Mouse (Mus musculus): ENCODE data around the gene Pten. TPM values are rescaled to one million over a fixed set of nuclear protein-coding genes. Genes with fewer than 3 reads are reported as not detected.
"Not testable (repeated sequence)": the region's sequence is repeated elsewhere in the genome, so short reads cannot be mapped to it uniquely, and the experiment has no call there.

The Pten gene
- total RNA-seq, 2 experiments from 2014 or later: 144 to 149 TPM

GRCm38 (mm10) chr19:32800557-32800956 is 43.3 kb downstream of the Pten start:
- intact Hi-C loops (cut with DNase I): no loop called here
- no peak for DNase-seq

DNA sequence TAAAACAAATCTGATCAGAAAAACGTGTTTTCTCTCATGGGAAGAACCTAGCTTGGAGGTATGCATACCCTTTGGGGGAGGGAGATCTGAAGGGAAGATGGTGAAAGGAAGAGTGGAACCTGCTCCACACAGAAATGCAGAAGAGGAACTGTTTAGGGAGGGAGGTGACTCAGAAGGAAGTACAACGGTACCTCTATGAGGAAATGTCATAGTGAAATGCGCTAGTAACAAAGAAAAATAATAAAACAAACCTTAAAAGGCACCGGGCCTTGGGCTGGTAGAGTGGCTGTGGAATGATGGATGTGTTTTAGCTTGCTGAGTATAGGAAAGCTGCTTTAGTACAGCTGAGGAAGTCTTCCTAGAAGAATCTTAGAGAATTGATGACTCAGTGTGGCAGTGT is 47.4 kb downstream of the Pten start:
- intact Hi-C loops (cut with DNase I): no loop called here
- DNase-seq: no peak

DNA sequence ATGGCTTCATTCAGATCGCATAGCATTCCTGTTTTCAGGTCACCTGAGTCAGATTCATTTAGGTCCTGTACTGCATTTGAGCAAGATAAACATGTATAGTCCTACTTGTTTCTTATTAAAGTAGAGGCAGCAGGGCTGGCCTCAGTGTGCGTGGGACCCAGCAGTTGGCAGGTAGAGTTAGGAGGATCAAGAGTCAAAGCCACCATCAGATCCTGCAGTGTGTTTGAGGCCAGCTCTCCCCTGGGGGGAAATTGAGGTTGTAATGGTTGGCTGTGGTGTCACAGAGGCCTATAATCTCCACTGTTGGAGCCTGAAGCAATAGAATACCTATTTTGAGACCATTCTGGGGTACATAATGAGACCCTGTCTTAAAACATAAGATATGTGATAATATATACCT is 50.3 kb downstream of the Pten start:
- intact Hi-C loops (cut with DNase I): no loop called here

GRCm38 (mm10) chr19:32808690-32809089 is 51.4 kb downstream of the Pten start:
- intact Hi-C loops (cut with DNase I): no loop called here
- DNase-seq: no peak

More for the DNA sequence above, 50.3 kb downstream of the Pten start:
- DNase-seq: no peak

GRCm38 (mm10) chr19:32809117-32809516 is 51.8 kb downstream of the Pten start:
- DNase-seq: no peak
- intact Hi-C loops (cut with DNase I): no loop called here

DNA sequence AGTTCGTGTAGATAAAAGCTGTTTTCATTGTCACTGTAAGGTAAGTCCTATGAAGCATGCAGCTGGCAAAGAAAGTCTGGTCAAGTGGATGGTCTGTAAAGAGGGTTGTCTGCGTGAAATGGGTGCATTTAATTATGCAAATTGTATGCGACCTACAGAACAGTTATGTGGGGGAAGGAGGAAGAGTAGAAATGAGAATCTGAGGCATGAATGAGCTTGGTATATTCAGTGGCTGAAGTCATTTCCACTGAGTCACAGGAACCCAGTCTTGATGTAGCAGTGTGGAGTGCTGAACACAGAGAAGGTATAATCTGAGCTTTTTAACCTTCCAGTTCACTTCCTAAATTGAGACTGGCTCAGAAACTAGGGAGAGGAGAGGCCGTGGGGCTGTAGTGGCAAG is 61.5 kb downstream of the Pten start:
- intact Hi-C loops (cut with DNase I): no loop called here

GRCm38 (mm10) chr19:32822959-32823358 is 65.7 kb downstream of the Pten start:
- DNase-seq; intact Hi-C loops (cut with DNase I): not testable (repeated sequence)

More for the DNA sequence above, 61.5 kb downstream of the Pten start:
- no peak for DNase-seq

- intact Hi-C loops (cut with DNase I): no loop called here
- DNase-seq: no peak
These were observed 69.3 kb downstream of the Pten start for GRCm38 (mm10) chr19:32826616-32827015.

GRCm38 (mm10) chr19:32829871-32830270 is 72.6 kb downstream of the Pten start:
- no peak for DNase-seq
- intact Hi-C loops (cut with DNase I): no loop called here

- DNase-seq: no peak
- intact Hi-C loops (cut with DNase I): no loop called here
These were observed 74.0 kb downstream of the Pten start for GRCm38 (mm10) chr19:32831286-32831685.

DNA sequence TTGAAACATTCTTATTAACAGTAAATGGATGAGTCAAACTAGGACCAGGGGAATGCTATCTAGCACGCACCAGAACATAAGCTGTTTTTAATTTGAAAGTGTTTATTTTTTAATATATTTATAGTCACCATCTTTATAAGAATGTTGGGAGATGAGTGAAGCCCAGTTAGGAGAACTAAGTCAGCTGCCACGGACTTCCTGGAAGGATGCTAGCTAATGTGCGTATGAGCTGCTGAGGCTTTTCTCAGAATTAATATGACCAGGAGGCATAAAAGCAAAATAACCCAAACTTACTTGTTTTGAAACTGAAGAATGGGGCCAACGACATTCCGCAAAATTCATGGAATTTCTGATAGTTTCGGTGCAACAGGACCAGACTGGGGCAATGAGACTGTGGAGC is 83.2 kb downstream of the Pten start:
- intact Hi-C loops (cut with DNase I): no loop called here
- DNase-seq: no peak

- DNase-seq: no peak
- intact Hi-C loops (cut with DNase I): no loop called here
These were observed 87.2 kb downstream of the Pten start for GRCm38 (mm10) chr19:32844486-32844885.

DNA sequence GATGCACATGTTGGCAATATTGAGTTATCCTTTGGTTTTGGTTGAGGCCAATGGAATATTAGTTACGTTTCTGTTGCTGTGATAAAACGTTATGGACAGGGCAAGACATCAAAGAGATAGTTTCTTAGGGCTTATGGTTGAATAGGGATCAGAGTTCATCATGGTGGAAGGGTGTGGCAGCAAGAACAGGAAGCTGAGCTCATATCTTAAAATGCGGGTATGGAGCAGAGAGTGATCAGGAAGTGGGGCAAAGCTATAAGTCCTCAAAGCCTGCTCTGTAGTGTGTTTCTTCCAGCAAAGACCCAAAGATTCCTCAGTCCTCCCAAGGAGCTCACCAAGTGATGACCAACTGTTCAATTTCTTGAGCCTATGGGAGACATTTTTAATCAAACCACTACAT is 90.7 kb downstream of the Pten start:
- intact Hi-C loops (cut with DNase I): no loop called here
- DNase-seq: no peak

GRCm38 (mm10) chr19:32852306-32852705 is 95.0 kb downstream of the Pten start:
- intact Hi-C loops (cut with DNase I): no loop called here

GRCm38 (mm10) chr19:32861675-32862575 is 104.6 kb downstream of the Pten start:
- intact Hi-C loops (cut with DNase I): no loop called here

More at GRCm38 (mm10) chr19:32852306-32852705, 95.0 kb downstream of the Pten start:
- no peak for DNase-seq

DNA sequence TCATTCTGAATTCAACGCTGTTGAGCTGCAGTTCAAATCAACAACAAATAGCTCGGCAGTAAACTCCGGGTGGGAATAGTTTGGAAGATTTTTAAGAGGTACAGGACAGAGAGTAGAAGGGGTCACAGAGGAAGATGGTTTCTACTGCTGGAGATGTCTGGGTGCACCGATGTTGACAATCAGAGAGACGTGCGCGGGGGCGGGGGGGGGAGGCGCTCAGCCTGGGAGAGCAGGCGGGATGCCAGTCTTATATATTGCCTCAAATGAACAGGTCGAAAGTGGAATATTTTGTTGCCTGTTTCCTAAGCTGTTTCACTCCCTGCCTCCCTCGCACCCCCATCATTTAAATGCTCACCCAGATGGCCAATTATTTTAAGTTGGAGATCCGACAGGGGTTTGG is 109.5 kb downstream of the Pten start:
- intact Hi-C loops (cut with DNase I): no loop called here
- DNase-seq: no peak

More at GRCm38 (mm10) chr19:32861675-32862575, 104.6 kb downstream of the Pten start:
- no peak for DNase-seq

DNA sequence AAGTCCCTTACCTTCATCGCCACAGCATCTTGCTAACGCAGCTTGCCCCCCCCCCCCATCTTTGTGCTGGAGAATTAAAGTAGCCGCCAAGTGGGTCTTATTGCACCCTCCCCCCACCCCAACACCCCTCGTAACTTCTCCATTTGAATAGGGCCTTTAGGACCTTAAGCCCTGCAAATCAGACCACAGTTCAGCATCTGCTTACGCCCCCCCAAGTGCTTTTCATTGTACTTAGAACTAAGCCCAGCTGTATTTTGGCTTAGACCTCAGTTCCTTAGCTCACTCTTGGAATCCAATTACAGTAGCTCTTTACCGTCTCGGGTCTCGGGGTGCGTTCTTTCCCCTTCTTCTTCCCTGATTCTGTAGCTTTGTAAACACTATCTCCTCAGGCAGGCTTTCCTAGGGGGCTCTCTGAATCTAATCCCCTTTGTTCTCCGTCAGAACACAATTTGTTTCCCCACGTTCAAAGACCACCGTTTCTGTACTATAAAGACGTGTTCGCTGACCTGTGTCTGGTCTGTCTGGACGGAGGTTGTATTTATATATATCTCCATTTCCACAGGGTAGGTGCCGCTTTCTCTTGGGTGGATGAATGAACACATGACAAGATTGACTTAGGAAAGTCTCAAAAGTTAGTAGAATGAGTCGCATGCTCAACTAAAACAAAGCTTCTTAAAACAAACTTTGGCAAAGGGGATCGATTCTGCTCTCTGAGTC is 110.0 kb downstream of the Pten start:
- intact Hi-C loops (cut with DNase I): no loop called here
- DNase-seq: no peak

DNA sequence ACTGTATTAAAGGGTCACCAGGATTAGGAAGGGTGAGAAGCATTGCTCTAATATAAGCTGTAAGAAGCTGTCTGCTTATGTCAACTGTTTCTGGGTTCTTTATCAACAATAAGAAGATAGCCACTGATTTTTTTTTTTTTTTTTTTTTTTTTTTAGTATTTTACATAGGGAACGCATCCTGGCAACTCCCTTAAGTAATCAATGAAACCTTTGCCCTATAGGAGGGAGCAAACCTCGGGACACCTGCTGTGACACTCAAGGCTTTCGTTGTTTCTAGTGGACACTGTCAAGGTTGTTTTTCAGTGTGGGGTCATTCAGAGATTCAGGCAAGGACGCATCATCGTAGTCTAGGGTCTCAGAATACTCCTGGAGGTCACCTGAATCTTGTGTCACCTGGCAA is 111.3 kb downstream of the Pten start:
- intact Hi-C loops (cut with DNase I): no loop called here
- no peak for DNase-seq

GRCm38 (mm10) chr19:32869053-32869680 is 111.9 kb downstream of the Pten start:
- intact Hi-C loops (cut with DNase I): no loop called here
- DNase-seq: no peak

DNA sequence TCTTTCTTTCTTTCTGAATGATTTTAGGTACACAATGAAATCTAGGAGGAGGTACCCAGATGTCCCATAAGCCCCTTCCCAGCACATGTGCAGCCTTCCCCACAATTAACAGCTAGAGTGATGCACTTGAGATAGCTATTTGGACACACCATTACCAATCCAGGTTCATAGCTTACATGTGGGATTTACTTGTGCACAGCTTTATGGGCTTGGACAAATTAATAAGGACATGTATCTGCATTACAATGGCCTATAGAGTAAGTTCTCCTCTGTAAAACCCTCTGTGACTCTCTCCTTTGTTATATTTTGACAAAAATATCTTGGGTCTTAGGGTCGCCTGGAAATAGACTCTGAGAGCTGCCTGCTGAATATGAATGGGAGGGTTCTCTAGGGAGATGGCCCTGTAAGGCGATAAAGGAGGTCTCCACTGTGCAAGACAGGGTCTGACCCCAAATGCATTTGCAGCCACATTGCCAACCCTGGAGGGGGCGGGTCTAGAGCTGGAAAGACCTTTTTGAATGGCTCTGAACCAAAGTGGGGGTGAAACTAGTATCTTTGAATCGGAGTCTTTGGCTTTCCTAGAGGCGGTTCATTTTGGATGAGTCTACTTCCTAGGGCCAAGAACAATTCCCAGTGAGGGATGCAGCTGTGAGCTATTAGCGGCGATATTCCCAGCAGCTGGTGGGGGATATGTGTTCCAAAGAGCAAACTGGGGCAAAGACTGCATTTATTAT is 116.8 kb downstream of the Pten start:
- DNase-seq: no peak
- intact Hi-C loops (cut with DNase I): no loop called here
